Mouse (Mus musculus) forebrain, embryonic 11.5 days (tissue): ENCODE results near the gene Fgf8. TPM values are rescaled to one million over a fixed set of nuclear protein-coding genes. Genes with fewer than 3 reads are reported as not detected.

Experiments used
- ATAC-seq: fragments of 200-750 bp; cut with Nextera tagmentation; replicated peaks from 2 replicates; pipeline ENCODE4 v1.8.0; 2017; ENCODE audit warnings: moderate TSS enrichment; ENCODE audit not compliant: low FRiP score
- DNase-seq: peaks from one replicate; pipeline ENCODE4 v3.0.0-alpha.2; 2017; ENCODE audit warnings: low spot score
- H3K27ac ChIP-seq: fragments of 300-500 bp; sonication (generic); 2 replicates; pipeline ENCODE4 v1.5.1; 2014; ENCODE audit warnings: low read depth, low read length
- H3K27me3 ChIP-seq: fragments of 300-500 bp; sonication (generic); 2 replicates; pipeline ENCODE4 v1.6.1; 2014; ENCODE audit warnings: mild to moderate bottlenecking, low read length, mixed read lengths; ENCODE audit not compliant: control insufficient read depth, insufficient read depth
- H3K36me3 ChIP-seq: fragments of 300-500 bp; sonication (generic); 2 replicates; pipeline ENCODE4 v1.6.1; 2014; ENCODE audit warnings: mild to moderate bottlenecking, low read length, moderate library complexity, mixed read lengths; ENCODE audit not compliant: control insufficient read depth, insufficient read depth
- H3K4me1 ChIP-seq: fragments of 300-500 bp; sonication (generic); replicated peaks from 2 replicates; pipeline ENCODE4 v1.6.1; 2014; ENCODE audit warnings: low read length, mixed read lengths; ENCODE audit not compliant: control insufficient read depth, insufficient read depth
- H3K4me2 ChIP-seq: fragments of 300-500 bp; sonication (generic); 2 replicates; pipeline ENCODE4 v1.6.1; 2014; ENCODE audit warnings: low read depth, mild to moderate bottlenecking, low read length, moderate library complexity, mixed read lengths; ENCODE audit not compliant: severe bottlenecking
- H3K4me3 ChIP-seq: fragments of 300-500 bp; sonication (generic); 2 replicates; pipeline ENCODE4 v1.5.1; 2014; ENCODE audit warnings: low read depth, low read length
- H3K9ac ChIP-seq: fragments of 300-500 bp; sonication (generic); 2 replicates; pipeline ENCODE4 v1.6.1; 2014; ENCODE audit warnings: low read length
- H3K9me3 ChIP-seq: fragments of 300-500 bp; sonication (generic); 2 replicates; pipeline ENCODE4 v1.6.1; 2016; ENCODE audit warnings: low read length, mixed read lengths; ENCODE audit not compliant: control insufficient read depth
- WGBS: fragments of 180-500 bp; shearing (Covaris S2); extraction: QIAGEN DNeasy Blood & Tissue Kit; methylation state at CpG from one replicate; pipeline ENCODE4 v1.1.7; 2014; 5-methylcytosine and 5-hydroxymethylcytosine counted together
- polyA plus RNA-seq: library from polyadenylated mRNA; unstranded; fragments of >200 nt; fragmentation: Nextera tagmentation; extraction: Ambion mirVana; gene quantifications from 2 replicates; pipeline ENCODE4 v1.2.1, GENCODE M21; 2014

Fgf8 gene
- polyA plus RNA-seq, 1 experiment from 2014 or later: 18.3 TPM

GRCm38 (mm10) chr19:45745344-45746152 is 2.8 kb upstream of the Fgf8 start:
- Histone ChIP-seq H3K4me1 (peaks cover 33% of the 10 kb centered on the region), H3K9ac (no peak overlapping the region)

GRCm38 (mm10) chr19:45743619-45744018 is 904 bp upstream of the Fgf8 start:
- no peak overlapping the region for H3K27ac ChIP-seq
- H3K4me1 ChIP-seq: peaks cover 30% of the 10 kb centered on the region
- no peak for DNase-seq
- H3K4me3 ChIP-seq: no peak overlapping the region
- 12% methylated on average over 7 of the region's 7 CpGs for WGBS
- no peak overlapping the region for H3K9ac ChIP-seq
- peaks cover 83% of the 10 kb centered on the region for H3K27me3 ChIP-seq
- H3K36me3 ChIP-seq: no peaks in the 10 kb centered on the region
- no peak for ATAC-seq
- H3K4me2 ChIP-seq: no peak overlapping the region
- H3K9me3 ChIP-seq: no peaks in the 10 kb centered on the region

More at GRCm38 (mm10) chr19:45745344-45746152, 2.8 kb upstream of the Fgf8 start:
- 2% methylated on average over 32 of the region's 32 CpGs for WGBS
- H3K4me2 ChIP-seq: peak overlapping the region; percentile 12; the same call in 1 of the 2 replicates
- no peak overlapping the region for H3K27ac ChIP-seq
- no peaks in the 10 kb centered on the region for H3K9me3 ChIP-seq
- no peak for ATAC-seq
- H3K4me3 ChIP-seq: no peak overlapping the region
- no peaks in the 10 kb centered on the region for H3K36me3 ChIP-seq
- peak; percentile 63 for DNase-seq
- H3K27me3 ChIP-seq: peaks cover 64% of the 10 kb centered on the region

GRCm38 (mm10) chr19:45742984-45743575 is 365 bp upstream of the Fgf8 start:
- Histone ChIP-seq H3K4me1 (peaks cover 26% of the 10 kb centered on the region), H3K27ac (no peak overlapping the region), H3K9ac (peak overlapping the region; percentile 49), H3K4me2 (peak overlapping the region; percentile 67), H3K36me3 (no peaks in the 10 kb centered on the region), H3K4me3 (peak overlapping the region; percentile 39), H3K27me3 (peaks cover 88% of the 10 kb centered on the region), H3K9me3 (no peaks in the 10 kb centered on the region)
- ATAC-seq (no peak), DNase-seq (peak; percentile 71)
- 2% methylated on average over 21 of the region's 44 CpGs for WGBS

GRCm38 (mm10) chr19:45741431-45742217 is 1.1 kb downstream of the Fgf8 start:
- Histone ChIP-seq H3K27me3 (peaks cover 97% of the 10 kb centered on the region), H3K4me2 (peak overlapping the region; percentile 67; the same call in 1 of the 2 replicates), H3K27ac (no peak overlapping the region), H3K4me1 (peaks cover 26% of the 10 kb centered on the region), H3K4me3 (peak overlapping the region; percentile 39), H3K9ac (no peak overlapping the region; the same call in 1 of the 2 replicates), H3K36me3 (no peaks in the 10 kb centered on the region), H3K9me3 (no peaks in the 10 kb centered on the region)
- WGBS: 1% methylated on average over 45 of the region's 45 CpGs
- ATAC-seq (no peak), DNase-seq (peak; percentile 65)

GRCm38 (mm10) chr19:45740817-45741216 is 1.9 kb downstream of the Fgf8 start:
- Histone ChIP-seq H3K27me3 (peaks cover 97% of the 10 kb centered on the region), H3K4me2 (no peak overlapping the region), H3K27ac (no peak overlapping the region), H3K9me3 (no peaks in the 10 kb centered on the region), H3K4me3 (no peak overlapping the region), H3K36me3 (no peaks in the 10 kb centered on the region), H3K9ac (no peak overlapping the region), H3K4me1 (peaks cover 23% of the 10 kb centered on the region)
- ATAC-seq: no peak
- WGBS: 2% methylated on average over 7 of the region's 7 CpGs
- DNase-seq: peak; percentile 60

- Histone ChIP-seq H3K27me3 (peaks cover 96% of the 10 kb centered on the region), H3K4me3 (no peak overlapping the region), H3K9ac (no peak overlapping the region), H3K36me3 (no peaks in the 10 kb centered on the region), H3K9me3 (no peaks in the 10 kb centered on the region), H3K4me2 (no peak overlapping the region), H3K27ac (no peak overlapping the region), H3K4me1 (peaks cover 17% of the 10 kb centered on the region)
- DNase-seq (no peak), ATAC-seq (no peak)
- WGBS: 2% methylated on average over 13 of the region's 13 CpGs
Measured at GRCm38 (mm10) chr19:45740233-45740632, 2.5 kb downstream of the Fgf8 start.

GRCm38 (mm10) chr19:45738521-45738920 is 4.2 kb downstream of the Fgf8 start:
- H3K4me2 ChIP-seq: no peak overlapping the region
- ATAC-seq (no peak), DNase-seq (no peak)
- peaks cover 96% of the 10 kb centered on the region for H3K27me3 ChIP-seq
- H3K4me1 ChIP-seq: peaks cover 17% of the 10 kb centered on the region
- no peak overlapping the region for H3K4me3 ChIP-seq
- 50% methylated on average over 5 of the region's 5 CpGs for WGBS
- H3K9me3 ChIP-seq: no peaks in the 10 kb centered on the region
- no peak overlapping the region for H3K9ac ChIP-seq
- H3K27ac ChIP-seq: no peak overlapping the region
- no peaks in the 10 kb centered on the region for H3K36me3 ChIP-seq

GRCm38 (mm10) chr19:45737846-45738484 is 4.8 kb downstream of the Fgf8 start:
- DNase-seq (no peak), ATAC-seq (no peak)
- Histone ChIP-seq H3K4me2 (no peak overlapping the region), H3K9me3 (no peaks in the 10 kb centered on the region), H3K27me3 (peaks cover 95% of the 10 kb centered on the region), H3K4me1 (peaks cover 15% of the 10 kb centered on the region), H3K27ac (no peak overlapping the region), H3K9ac (no peak overlapping the region), H3K36me3 (no peaks in the 10 kb centered on the region), H3K4me3 (no peak overlapping the region)
- WGBS: 56% methylated on average over 10 of the region's 10 CpGs
